Mouse (Mus musculus): Measurements from ENCODE around the gene Adamts2.

The Adamts2 gene

GRCm38 (mm10) chr11:50601641-50602355 is at the start of gene Adamts2:
TSS of gene Adamts2 (plus strand) at chr11:50602084.
- DNase-seq (ENCODE audit: low spot score in 2 of 2) = peak in 1 of 2 experiments; percentile 24

- DNase-seq (ENCODE audit: low spot score in 2 of 2) = no peak
These were observed 44.8 kb upstream of the Adamts2 start for GRCm38 (mm10) chr11:50557064-50557463.

GRCm38 (mm10) chr11:50559108-50559507 is 42.8 kb upstream of the Adamts2 start:
- no peak for DNase-seq (ENCODE audit: low spot score in 2 of 2)

GRCm38 (mm10) chr11:50565466-50566211 is 36.2 kb upstream of the Adamts2 start:
- no peak for DNase-seq (ENCODE audit: low spot score in 2 of 2)

- no peak for DNase-seq (ENCODE audit: low spot score in 2 of 2)
These were observed 30.4 kb upstream of the Adamts2 start for GRCm38 (mm10) chr11:50571448-50571847.

- DNase-seq (ENCODE audit: low spot score in 2 of 2) = no peak
These were observed 25.4 kb upstream of the Adamts2 start for GRCm38 (mm10) chr11:50576521-50576920.

GRCm38 (mm10) chr11:50587026-50587425 is 14.9 kb upstream of the Adamts2 start:
- DNase-seq (ENCODE audit: low spot score in 2 of 2) = peak; percentile 27 to 35

- peak in 1 of 2 experiments; percentile 51 for DNase-seq (ENCODE audit: low spot score in 2 of 2)
These were observed 14.1 kb upstream of the Adamts2 start for GRCm38 (mm10) chr11:50587787-50588186.

- DNase-seq (ENCODE audit: low spot score in 2 of 2) = peak in 1 of 2 experiments; percentile 31
These were observed 12.8 kb upstream of the Adamts2 start for GRCm38 (mm10) chr11:50589060-50589459.

- DNase-seq (ENCODE audit: low spot score in 2 of 2) = peak; percentile 52 to 69
These were observed 10.8 kb upstream of the Adamts2 start for GRCm38 (mm10) chr11:50591053-50591452.

- DNase-seq (ENCODE audit: low spot score in 2 of 2) = no peak
These were observed 8.9 kb upstream of the Adamts2 start for GRCm38 (mm10) chr11:50592892-50593553.

- no peak for DNase-seq (ENCODE audit: low spot score in 2 of 2)
These were observed 5.3 kb upstream of the Adamts2 start for GRCm38 (mm10) chr11:50596571-50596970.

GRCm38 (mm10) chr11:50599156-50599555 is 2.7 kb upstream of the Adamts2 start:
- no peak for DNase-seq (ENCODE audit: low spot score in 2 of 2)

GRCm38 (mm10) chr11:50602356-50603081 is 635 bp downstream of the Adamts2 start:
- no peak for DNase-seq (ENCODE audit: low spot score in 2 of 2)

- DNase-seq (ENCODE audit: low spot score in 2 of 2) = no peak
These were observed 1.4 kb downstream of the Adamts2 start for GRCm38 (mm10) chr11:50603082-50603910.

- no peak for DNase-seq (ENCODE audit: low spot score in 2 of 2)
These were observed 2.5 kb downstream of the Adamts2 start for GRCm38 (mm10) chr11:50604371-50604770.

- no peak for DNase-seq (ENCODE audit: low spot score in 2 of 2)
These were observed 9.3 kb downstream of the Adamts2 start for GRCm38 (mm10) chr11:50611181-50611580.

GRCm38 (mm10) chr11:50617015-50617543 is 15.2 kb downstream of the Adamts2 start:
- no peak for DNase-seq (ENCODE audit: low spot score in 2 of 2)

GRCm38 (mm10) chr11:50620926-50621325 is 19.0 kb downstream of the Adamts2 start:
- DNase-seq (ENCODE audit: low spot score in 2 of 2) = no peak

- no peak for DNase-seq (ENCODE audit: low spot score in 2 of 2)
These were observed 19.5 kb downstream of the Adamts2 start for GRCm38 (mm10) chr11:50621364-50621763.

Measured in frontal cortex, postnatal 36 days (tissue).